Mouse (Mus musculus): ENCODE results near the gene Ccnd1. TPM values are rescaled to one million over a fixed set of nuclear protein-coding genes. Genes with fewer than 3 reads are reported as not detected.

Ccnd1 gene
- polyA plus RNA-seq (2012; rRNA removed), result 91.0 and 101 TPM in 2 replicates

DNA sequence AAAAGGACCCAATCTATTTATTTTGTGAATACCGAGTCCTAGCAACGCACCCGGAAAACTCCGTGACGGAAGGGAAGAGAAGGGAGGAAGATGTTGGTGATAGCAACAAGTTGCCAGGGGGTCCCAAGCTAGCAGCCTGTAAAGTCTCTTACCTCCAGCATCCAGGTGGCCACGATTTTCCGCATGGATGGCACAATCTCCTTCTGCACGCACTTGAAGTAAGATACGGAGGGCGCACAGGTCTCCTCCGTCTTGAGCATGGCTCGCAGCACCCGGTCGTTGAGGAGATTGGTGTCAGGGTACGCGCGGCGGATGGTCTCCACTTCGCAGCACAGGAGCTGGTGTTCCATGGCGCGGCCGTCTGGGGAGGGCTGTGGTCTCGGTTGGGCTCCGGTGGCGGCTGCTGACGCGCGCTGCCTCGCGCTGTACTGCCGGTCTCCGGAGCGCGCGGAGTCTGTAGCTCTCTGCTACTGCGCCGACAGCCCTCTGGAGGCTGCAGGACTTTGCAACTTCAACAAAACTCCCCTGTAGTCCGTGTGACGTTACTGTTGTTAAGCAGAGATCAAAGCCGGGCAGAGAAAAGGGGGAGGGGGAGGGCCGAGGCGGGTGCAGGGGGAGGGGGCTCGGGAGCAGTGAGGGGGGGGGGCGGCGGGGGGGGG is at the start of gene Ccnd1:
Ccnd1 (minus strand) TSS at position 582 of the 659 bp plus-strand sequence.
- DNase-seq (ENCODE audit: low read depth, low spot score), result no peak
- under 1% methylated on average over 43 of the region's 45 CpGs for WGBS

GRCm38 (mm10) chr7:144988856-144989255 is 49.1 kb upstream of the Ccnd1 start:
- no peak for DNase-seq (ENCODE audit: low read depth, low spot score)
- 83% methylated on average over 3 of the region's 3 CpGs for WGBS

DNA sequence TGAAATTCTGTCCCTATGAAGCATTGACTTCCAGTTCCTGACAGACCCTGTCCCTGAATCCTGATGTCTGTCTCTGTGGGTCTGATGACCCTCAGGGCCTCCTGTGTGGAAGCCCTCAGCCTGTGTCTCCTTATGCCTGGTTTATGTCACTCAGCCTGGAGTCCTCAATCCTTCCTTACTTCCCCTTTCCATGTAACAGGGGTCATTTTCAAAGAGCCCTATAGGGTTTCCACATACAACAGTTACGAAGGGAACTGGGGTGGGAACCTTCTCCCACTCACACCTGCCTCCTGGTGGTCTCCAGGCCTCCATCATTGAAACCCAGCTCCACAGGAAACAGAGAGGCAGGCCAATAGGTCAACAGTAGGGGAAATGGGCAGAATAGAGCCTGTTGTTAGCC is 45.4 kb upstream of the Ccnd1 start:
- no peak for DNase-seq (ENCODE audit: low read depth, low spot score)
- 93% methylated on average over 1 of the region's 1 CpGs for WGBS

DNA sequence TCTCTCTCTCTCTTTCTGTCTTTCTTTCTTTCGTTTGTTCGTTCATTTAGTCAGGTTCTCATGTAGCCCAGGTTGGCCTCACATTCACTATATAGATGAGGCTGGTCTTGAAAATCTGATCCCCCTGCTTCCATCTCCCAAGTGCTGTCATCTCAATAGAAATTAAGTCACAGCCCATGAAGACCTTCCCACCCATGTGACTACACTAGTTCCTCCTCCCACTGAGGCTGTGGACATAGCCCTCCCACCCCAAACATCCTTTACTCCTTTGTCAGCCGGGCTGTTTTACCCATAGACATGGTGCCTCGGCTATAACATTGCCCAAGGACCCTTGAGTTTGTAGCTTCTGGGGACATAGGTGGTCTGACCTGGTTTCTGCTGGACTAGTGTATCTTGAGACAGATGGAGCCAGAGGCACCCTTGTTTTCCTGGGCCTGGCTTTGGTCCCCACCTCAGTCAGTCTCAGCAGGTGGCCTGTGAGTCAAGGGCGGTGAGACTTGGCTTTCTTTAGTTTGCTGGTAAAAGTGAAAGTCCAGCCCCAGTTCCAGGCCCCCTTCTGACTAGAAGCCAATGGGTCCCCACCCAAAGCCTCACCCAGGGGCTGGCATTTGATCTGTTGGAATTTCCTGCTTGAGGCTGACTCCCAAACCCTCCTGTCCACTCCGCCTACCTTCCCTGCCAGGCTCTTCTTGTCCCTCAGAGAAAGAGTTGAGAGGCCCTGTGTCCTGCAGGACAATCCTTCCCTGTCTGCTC is 42.8 kb upstream of the Ccnd1 start:
- WGBS, result 49% methylated on average over 6 of the region's 6 CpGs
- no peak for DNase-seq (ENCODE audit: low read depth, low spot score)

GRCm38 (mm10) chr7:144981426-144982079 is 41.8 kb upstream of the Ccnd1 start:
- WGBS, result 75% methylated on average over 8 of the region's 8 CpGs
- no peak for DNase-seq (ENCODE audit: low read depth, low spot score)

GRCm38 (mm10) chr7:144979814-144980213 is 40.1 kb upstream of the Ccnd1 start:
- DNase-seq (ENCODE audit: low read depth, low spot score), result no peak
- 66% methylated on average over 5 of the region's 5 CpGs for WGBS

DNA sequence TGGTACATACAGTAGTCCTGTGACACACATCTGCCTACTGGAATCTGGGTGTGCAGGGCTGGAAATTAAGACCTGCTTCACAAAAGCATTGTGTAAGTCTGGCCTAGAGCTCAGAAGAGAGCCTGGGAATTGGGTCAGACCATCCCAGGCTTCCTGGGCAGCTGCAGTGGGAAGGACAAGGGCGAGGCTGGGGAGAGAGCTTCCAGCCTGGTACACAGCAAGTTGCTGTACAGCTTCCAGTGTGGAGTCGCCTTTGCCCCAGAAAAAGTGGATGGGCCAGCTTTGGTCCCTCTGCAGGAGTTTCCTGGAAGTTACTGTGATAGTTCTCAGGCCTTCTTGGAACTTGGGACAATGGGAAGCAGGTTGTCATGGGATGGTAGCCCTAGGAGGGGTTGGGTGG is 37.4 kb upstream of the Ccnd1 start:
- 21% methylated on average over 2 of the region's 2 CpGs for WGBS
- DNase-seq (ENCODE audit: low read depth, low spot score), result no peak

GRCm38 (mm10) chr7:144973461-144973860 is 33.7 kb upstream of the Ccnd1 start:
- 29% methylated on average over 8 of the region's 8 CpGs for WGBS
- DNase-seq (ENCODE audit: low read depth, low spot score), result no peak

DNA sequence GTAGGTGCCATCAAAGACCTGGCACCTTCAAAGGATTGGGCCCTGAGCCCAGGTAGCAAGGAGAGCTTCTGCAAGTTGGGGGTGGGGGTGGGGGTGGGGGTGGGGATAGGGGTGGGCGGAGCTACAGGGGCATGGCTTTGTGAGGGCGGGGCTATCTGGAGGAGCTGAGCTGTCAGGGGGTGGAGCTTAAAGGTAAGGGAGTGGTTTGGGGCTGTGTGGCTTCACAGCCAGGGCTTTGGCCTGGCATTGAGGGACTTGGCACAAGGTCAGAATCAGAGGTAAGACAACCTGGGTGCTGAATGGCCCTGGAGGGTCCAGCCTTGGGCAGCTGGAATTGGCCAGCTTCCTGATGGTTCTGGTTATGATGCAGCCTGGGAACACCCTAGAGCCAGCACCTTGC is 32.0 kb upstream of the Ccnd1 start:
- no peak for DNase-seq (ENCODE audit: low read depth, low spot score)
- WGBS, result 14% methylated on average over 2 of the region's 2 CpGs

GRCm38 (mm10) chr7:144970997-144971768 is 31.5 kb upstream of the Ccnd1 start:
- WGBS, result 26% methylated on average over 8 of the region's 8 CpGs
- no peak for DNase-seq (ENCODE audit: low read depth, low spot score)

DNA sequence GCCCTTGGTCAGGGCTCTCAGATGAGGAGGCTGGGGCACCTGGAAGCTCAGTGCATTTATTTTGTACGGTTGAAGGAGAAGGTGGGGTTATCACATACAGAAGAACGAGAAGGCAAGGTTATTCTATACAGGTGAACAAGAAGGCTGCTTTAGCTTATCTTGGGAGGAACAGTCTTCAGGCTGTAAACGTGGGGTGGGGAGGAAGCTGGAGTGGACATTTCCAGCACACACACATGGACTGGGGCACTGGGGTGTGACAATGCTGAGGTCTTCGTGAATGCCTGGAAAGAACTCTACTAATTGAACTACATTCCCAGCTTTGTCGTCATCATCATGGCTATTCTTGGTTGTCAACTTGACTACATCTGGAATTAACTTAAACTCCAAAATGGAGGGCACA is 26.2 kb upstream of the Ccnd1 start:
- DNase-seq (ENCODE audit: low read depth, low spot score), result no peak
- WGBS, result 39% methylated on average over 5 of the region's 5 CpGs

GRCm38 (mm10) chr7:144964316-144964715 is 24.6 kb upstream of the Ccnd1 start:
- DNase-seq (ENCODE audit: low read depth, low spot score), result no peak
- WGBS, result 30% methylated on average over 4 of the region's 4 CpGs

DNA sequence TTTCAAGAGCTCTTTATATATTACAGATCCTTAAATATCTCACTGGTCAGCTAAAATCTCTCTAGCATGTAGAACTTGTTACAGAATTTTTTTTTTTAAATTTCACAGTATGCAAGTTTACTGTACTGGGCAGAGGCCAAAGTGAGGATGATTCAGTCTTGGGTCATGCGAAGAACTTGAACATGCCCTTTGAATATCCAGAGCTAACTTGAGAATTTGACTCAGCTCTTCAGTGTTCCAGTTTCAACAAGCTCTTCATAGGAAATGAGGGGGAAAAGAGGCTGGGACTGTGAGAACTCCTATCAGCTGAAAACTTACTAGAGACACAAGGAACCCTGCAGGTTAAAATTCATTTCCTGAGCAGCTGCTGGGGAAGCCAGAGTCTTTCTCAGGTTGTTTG is 24.2 kb upstream of the Ccnd1 start:
- no peak for DNase-seq (ENCODE audit: low read depth, low spot score)
- 27% methylated on average over 1 of the region's 1 CpGs for WGBS

GRCm38 (mm10) chr7:144958509-144959395 is 19.0 kb upstream of the Ccnd1 start:
- WGBS, result 59% methylated on average over 12 of the region's 12 CpGs
- DNase-seq (ENCODE audit: low read depth, low spot score), result no peak

GRCm38 (mm10) chr7:144943254-144943653 is 3.5 kb upstream of the Ccnd1 start:
- WGBS, result under 1% methylated on average over 45 of the region's 45 CpGs
- no peak for DNase-seq (ENCODE audit: low read depth, low spot score)

DNA sequence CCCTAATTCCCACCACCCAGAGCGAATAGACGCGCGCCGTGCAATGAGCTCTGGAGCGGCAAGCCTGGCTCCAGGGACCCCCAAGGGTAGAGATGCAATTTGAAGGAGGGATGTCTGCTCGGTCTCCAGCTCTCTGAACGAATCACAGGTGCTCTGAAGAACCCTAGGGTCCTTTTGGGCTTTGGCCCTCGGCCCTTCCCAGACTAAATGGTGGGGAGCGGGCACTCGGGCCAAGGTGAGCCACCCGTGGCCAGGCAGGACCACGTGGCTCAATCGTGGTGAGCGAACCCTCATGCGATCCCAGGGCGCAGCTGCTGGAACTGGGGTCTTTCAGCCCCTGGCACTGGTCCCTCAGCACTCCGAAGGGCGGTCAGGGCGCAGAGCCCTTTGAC is 3.0 kb upstream of the Ccnd1 start:
- no peak for DNase-seq (ENCODE audit: low read depth, low spot score)
- 2% methylated on average over 20 of the region's 20 CpGs for whole genome bisulfite sequencing

GRCm38 (mm10) chr7:144942071-144942743 is 2.5 kb upstream of the Ccnd1 start:
- no peak for DNase-seq (ENCODE audit: low read depth, low spot score)
- under 1% methylated on average over 35 of the region's 35 CpGs for WGBS

DNA sequence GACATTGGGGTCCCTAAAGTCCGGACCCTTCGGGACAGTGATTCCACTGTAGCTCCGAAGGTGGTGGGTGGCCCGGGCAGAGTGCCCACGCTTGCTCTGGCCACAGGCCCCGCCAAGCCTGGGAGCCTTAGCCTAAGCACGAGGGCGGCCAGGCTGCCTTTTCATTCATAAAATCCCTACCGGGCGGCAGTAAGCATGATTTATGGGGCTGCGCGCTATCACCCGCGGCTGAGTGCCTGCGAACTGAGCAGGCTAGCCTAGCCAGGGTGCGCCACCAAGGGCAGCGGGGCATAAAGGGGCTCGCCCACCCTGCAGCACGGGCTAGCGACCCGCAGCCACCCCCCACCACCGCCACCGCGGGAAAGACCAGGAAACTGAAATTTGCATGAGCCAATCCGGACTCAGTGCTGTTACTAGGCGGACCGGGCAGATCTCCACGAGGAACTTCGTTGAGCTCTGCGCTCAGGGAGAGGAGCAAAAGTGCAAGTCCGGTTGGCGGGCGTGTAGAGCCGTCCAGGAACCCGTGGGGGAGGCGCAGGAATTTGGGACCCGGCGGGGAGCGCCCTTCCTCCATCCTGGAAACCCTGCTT is 1.6 kb upstream of the Ccnd1 start:
- peak; percentile 85 for DNase-seq (ENCODE audit: low read depth, low spot score)
- WGBS, result under 1% methylated on average over 39 of the region's 39 CpGs
